Mouse (Mus musculus) liver, embryonic 11.5 days (tissue): ENCODE results near the gene Ldlrad2. TPM values are rescaled to one million over a fixed set of nuclear protein-coding genes. Genes with fewer than 3 reads are reported as not detected.
A peak's percentile ranks its signal among the peaks of the same experiment; 100 is the strongest.
"Not testable (repeated sequence)": the region's sequence is repeated elsewhere in the genome, so short reads cannot be mapped to it uniquely, and the experiment has no call there.

Experiments
- ATAC-seq: fragments of 200-750 bp; cut with Nextera tagmentation; replicated peaks from 2 replicates; pipeline ENCODE4 v1.8.0; 2017; ENCODE audit warnings: moderate number of reproducible peaks, mild to moderate bottlenecking, moderate TSS enrichment, moderate library complexity; ENCODE audit not compliant: low FRiP score
- DNase-seq: peaks from one replicate; pipeline ENCODE4 v3.0.0-alpha.2; 2017; ENCODE audit warnings: low spot score
- H3K27ac ChIP-seq: fragments of 300-500 bp; sonication (generic); 2 replicates; pipeline ENCODE4 v1.5.1; 2014; ENCODE audit warnings: mild to moderate bottlenecking, low read depth, low read length, control low read depth
- H3K27me3 ChIP-seq: fragments of 300-500 bp; sonication (generic); replicated peaks from 2 replicates; pipeline ENCODE4 v1.6.1; 2014; ENCODE audit warnings: low read length, mixed read lengths; ENCODE audit not compliant: control insufficient read depth, insufficient read depth
- H3K36me3 ChIP-seq: fragments of 300-500 bp; sonication (generic); 2 replicates; pipeline ENCODE4 v1.6.1; 2014; ENCODE audit warnings: mild to moderate bottlenecking, low read length, moderate library complexity, mixed read lengths; ENCODE audit not compliant: control insufficient read depth, insufficient read depth
- H3K4me1 ChIP-seq: fragments of 300-500 bp; sonication (generic); replicated peaks from 2 replicates; pipeline ENCODE4 v1.6.1; 2014; ENCODE audit warnings: low read length, mixed read lengths; ENCODE audit not compliant: control insufficient read depth, insufficient read depth
- H3K4me2 ChIP-seq: fragments of 300-500 bp; sonication (generic); 2 replicates; pipeline ENCODE4 v1.6.1; 2014; ENCODE audit warnings: mild to moderate bottlenecking, control low read depth, moderate library complexity
- H3K4me3 ChIP-seq: fragments of 300-500 bp; sonication (generic); 2 replicates; pipeline ENCODE4 v1.5.1; 2014; ENCODE audit warnings: low read depth, low read length, control low read depth
- H3K9ac ChIP-seq: fragments of 300-500 bp; sonication (generic); 2 replicates; pipeline ENCODE4 v1.6.1; 2014; ENCODE audit warnings: low read depth, low read length, control low read depth
- H3K9me3 ChIP-seq: fragments of 300-500 bp; sonication (generic); 2 replicates; pipeline ENCODE4 v1.6.1; 2016; ENCODE audit warnings: low read length, inconsistent platforms, mixed read lengths; ENCODE audit not compliant: control insufficient read depth
- WGBS: fragments of 180-500 bp; shearing (Covaris S2); extraction: QIAGEN DNeasy Blood & Tissue Kit; methylation state at CpG from one replicate; pipeline ENCODE4 v1.1.7; 2014; 5-methylcytosine and 5-hydroxymethylcytosine counted together
- polyA plus RNA-seq: library from polyadenylated mRNA; unstranded; fragments of >200 nt; fragmentation: Nextera tagmentation; extraction: Ambion mirVana; gene quantifications from 2 replicates; pipeline ENCODE4 v1.2.1, GENCODE M21; 2014

The Ldlrad2 gene
- polyA plus RNA-seq, 1 experiment from 2014 or later: not detected

DNA sequence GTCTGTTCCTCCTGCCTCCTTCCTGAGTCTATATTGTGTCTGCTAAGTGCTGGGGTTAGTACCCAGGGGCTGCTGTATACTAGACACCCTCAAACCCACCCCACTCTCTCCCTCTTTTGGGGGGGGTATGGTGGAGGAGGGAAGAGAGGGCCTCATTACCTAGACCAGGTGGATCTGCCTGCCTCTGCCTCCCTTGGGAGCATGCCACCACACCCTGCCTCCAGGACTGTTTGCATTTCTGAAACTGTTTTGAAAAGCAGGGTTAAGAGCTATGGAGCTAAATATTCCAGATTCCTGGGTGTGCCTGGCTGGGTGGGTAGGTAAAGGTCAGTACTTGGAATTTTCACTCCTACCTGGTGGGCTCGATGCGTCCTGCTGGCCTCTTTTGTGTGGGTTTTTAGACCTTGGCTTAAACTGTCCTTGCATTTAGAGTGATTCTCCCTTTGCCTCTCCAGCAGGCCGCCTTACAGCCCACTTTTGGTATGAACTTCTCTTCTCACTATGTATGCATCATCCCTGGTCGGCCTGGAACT, 22.8 kb upstream of the Ldlrad2 start:
- DNase-seq (no peak), ATAC-seq (no peak)
- no peaks in the 10 kb centered on the region for H3K9me3 ChIP-seq
- no peak overlapping the region for H3K27ac ChIP-seq
- H3K27me3 ChIP-seq: no peaks in the 10 kb centered on the region
- H3K9ac ChIP-seq: no peak overlapping the region
- no peak overlapping the region for H3K4me2 ChIP-seq
- 88% methylated on average over 4 of the region's 4 CpGs for WGBS
- no peaks in the 10 kb centered on the region; the same call in 1 of the 2 replicates for H3K36me3 ChIP-seq
- H3K4me1 ChIP-seq: peaks cover 55% of the 10 kb centered on the region
- H3K4me3 ChIP-seq: no peak overlapping the region

DNA sequence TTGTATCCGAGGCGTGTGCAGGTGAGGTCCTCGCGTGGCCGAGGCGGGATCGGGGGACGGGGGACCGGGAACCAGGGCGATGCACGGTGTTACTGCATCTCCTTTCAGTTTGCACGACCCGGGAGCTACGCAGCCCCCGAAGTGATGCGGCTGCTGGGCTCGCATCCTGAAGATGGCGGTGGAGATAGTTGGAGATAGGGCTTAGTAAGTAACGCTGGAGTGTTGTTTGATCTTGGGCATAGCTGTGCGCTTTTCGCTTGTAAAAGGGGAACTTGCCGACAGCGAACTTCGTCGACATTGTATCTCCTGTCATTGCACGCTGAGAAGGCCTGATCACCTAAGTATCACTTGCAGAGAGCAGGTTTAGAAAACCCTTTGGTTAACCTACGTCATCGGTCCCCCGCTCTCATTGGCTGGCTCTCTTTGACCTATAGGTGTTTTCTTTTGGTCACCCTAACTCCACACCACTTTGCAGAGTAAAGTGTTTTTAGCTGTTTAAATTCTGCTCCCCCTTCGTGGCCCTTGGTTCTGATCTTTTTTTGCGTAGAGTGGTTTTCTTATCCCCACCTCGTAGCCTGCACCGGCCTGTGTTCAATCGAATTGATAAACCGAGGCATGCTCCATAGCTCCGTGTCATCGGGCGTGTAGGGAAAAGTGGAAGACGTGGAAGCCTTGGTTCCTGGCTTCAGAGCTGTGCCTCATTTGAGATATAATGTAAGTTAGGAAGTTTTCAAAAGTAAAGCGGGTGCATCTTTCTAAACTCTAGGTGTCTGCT, 20.3 kb upstream of the Ldlrad2 start:
- Histone ChIP-seq H3K27me3 (no peaks in the 10 kb centered on the region), H3K27ac (peak overlapping the region; percentile 99), H3K36me3 (no peaks in the 10 kb centered on the region; the same call in 1 of the 2 replicates), H3K4me1 (peaks cover 43% of the 10 kb centered on the region), H3K9me3 (no peaks in the 10 kb centered on the region), H3K4me3 (peak overlapping the region; percentile 79), H3K4me2 (peak overlapping the region; percentile 88), H3K9ac (peak overlapping the region; percentile 88)
- no peak for DNase-seq
- WGBS: 3% methylated on average over 40 of the region's 40 CpGs
- ATAC-seq: peak; percentile 49; the same call in 1 of the 2 replicates

- under 1% methylated on average over 88 of the region's 92 CpGs for WGBS
- ATAC-seq (peak; percentile 90), DNase-seq (peak; percentile 94)
- peak within 1 kb of the TSS; percentile 79 for H3K4me3 ChIP-seq
- H3K36me3 ChIP-seq: no peaks in the 10 kb centered on the region; the same call in 1 of the 2 replicates
- H3K27me3 ChIP-seq: no peaks in the 10 kb centered on the region
- H3K27ac ChIP-seq: peak within 1 kb of the TSS; percentile 99
- no peaks in the 10 kb centered on the region for H3K9me3 ChIP-seq
- peaks cover 36% of the 10 kb centered on the region for H3K4me1 ChIP-seq
- H3K9ac ChIP-seq: peak within 1 kb of the TSS; percentile 88
- peak within 1 kb of the TSS; percentile 88 for H3K4me2 ChIP-seq
Observed at GRCm38 (mm10) chr4:137593601-137594495, 19.5 kb upstream of the Ldlrad2 start, which contains the start of gene Usp48. Gene Usp48, plus strand, starts transcription at chr4:137593755.

DNA sequence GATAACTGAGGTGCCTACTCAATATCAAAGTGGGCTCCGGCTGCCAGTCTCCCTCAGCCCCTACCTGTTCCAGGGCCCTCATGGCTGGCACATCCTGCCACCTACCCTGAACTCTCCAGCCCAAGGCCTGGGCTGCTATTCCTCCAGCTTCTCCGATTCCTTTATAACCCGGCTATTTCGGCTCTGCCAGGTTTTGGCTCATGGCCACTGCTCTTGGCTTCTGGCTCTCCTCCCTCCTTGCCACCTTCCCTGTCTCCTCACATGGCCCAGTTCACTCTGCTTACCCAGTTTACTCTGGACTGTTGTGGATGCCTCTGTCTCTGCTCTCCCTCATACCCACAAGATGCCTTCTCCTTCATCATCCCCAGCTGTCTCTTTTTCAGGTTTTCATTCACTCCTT, 16.6 kb upstream of the Ldlrad2 start:
- WGBS: 92% methylated on average over 4 of the region's 4 CpGs
- Histone ChIP-seq H3K4me1 (peaks cover 11% of the 10 kb centered on the region), H3K27me3 (no peaks in the 10 kb centered on the region), H3K36me3 (no peaks in the 10 kb centered on the region), H3K4me2 (no peak overlapping the region), H3K27ac (no peak overlapping the region), H3K4me3 (no peak overlapping the region), H3K9ac (no peak overlapping the region), H3K9me3 (no peaks in the 10 kb centered on the region)
- ATAC-seq (no peak), DNase-seq (no peak)

- Histone ChIP-seq H3K27me3 (no peaks in the 10 kb centered on the region), H3K27ac (no peak overlapping the region), H3K36me3 (no peaks in the 10 kb centered on the region), H3K9me3 (no peaks in the 10 kb centered on the region), H3K4me2 (no peak overlapping the region), H3K9ac (no peak overlapping the region), H3K4me1 (no peaks in the 10 kb centered on the region), H3K4me3 (no peak overlapping the region)
- 87% methylated on average over 3 of the region's 3 CpGs for WGBS
- ATAC-seq (no peak), DNase-seq (no peak)
Observed at GRCm38 (mm10) chr4:137589586-137589985, 15.2 kb upstream of the Ldlrad2 start.

DNA sequence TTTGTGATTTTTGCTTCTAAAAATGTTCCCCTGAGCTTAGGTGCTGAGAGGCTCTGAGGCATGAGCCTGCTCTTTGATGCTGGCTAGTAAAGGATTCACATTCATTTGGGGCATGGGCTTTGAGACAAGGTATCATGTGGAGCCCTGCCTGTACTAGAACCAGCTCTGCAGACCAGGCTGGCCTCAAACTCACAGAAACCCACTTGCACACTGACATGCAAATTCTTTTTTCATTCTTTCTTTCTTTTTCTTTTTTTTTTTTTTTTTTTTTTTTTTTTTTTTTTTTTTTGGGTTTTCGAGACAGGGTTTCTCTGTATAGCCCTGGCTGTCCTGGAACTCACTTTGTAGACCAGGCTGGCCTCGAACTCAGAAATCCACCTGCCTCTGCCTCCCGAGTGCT, 14.7 kb upstream of the Ldlrad2 start:
- WGBS: 79% methylated on average over 2 of the region's 3 CpGs
- not testable (repeated sequence) for H3K4me1 ChIP-seq, DNase-seq, H3K27ac ChIP-seq, H3K9me3 ChIP-seq, H3K4me3 ChIP-seq, H3K27me3 ChIP-seq, H3K36me3 ChIP-seq, ATAC-seq, H3K4me2 ChIP-seq, H3K9ac ChIP-seq

DNA sequence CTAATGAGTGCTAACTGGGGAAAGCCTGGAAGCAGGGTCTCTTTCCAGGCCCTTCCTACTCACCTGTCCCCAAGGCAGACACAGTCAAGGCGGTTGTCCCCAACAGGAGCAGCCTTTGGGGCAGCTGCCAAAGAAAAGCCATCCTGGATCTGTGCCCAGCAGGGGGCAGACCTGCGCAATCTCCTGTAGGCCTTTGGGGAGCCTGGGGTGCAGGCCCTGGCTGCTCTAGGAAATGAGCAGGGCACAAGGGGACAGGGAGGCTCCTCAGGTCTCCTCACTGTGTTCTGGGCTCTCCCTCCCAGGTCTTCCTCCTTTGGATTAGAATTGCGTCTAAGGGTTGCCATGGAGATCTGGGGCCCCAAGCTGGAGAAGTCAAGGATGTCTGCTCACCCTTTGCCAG, 7.4 kb upstream of the Ldlrad2 start:
- no peak for ATAC-seq
- no peak overlapping the region for H3K4me3 ChIP-seq
- WGBS: 50% methylated on average over 3 of the region's 3 CpGs

DNA sequence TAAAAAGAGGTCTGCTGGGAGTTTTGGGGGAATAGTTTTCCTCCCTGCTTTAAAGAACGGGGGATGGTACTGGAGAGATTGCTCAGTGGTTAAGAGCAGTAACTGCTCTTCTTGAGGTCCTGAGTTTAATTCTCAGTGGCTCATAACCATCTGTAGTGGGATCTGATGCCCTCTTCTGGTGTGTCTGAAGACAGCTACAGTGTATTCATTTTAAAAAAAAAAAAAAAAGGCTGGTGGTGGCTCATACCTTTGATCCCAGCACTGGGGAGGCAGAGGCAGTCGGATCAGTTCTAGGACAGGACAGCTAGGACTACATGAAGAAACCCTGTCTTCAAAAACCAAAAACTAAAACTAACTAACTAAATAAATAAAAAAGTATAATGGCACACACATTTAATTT, 5.9 kb upstream of the Ldlrad2 start:
- Histone ChIP-seq H3K4me2 (no peak overlapping the region), H3K27ac (no peak overlapping the region), H3K4me1 (no peaks in the 10 kb centered on the region; the same call in 1 of the 2 replicates), H3K9me3 (no peaks in the 10 kb centered on the region), H3K27me3 (peaks cover 16% of the 10 kb centered on the region), H3K9ac (no peak overlapping the region), H3K4me3 (no peak overlapping the region), H3K36me3 (no peaks in the 10 kb centered on the region)
- ATAC-seq (no peak), DNase-seq (no peak)
- 80% methylated on average over 2 of the region's 2 CpGs for WGBS

More for the DNA sequence above, 7.4 kb upstream of the Ldlrad2 start:
- Histone ChIP-seq H3K9ac (no peak overlapping the region), H3K4me2 (no peak overlapping the region), H3K27me3 (peaks cover 16% of the 10 kb centered on the region), H3K4me1 (no peaks in the 10 kb centered on the region; the same call in 1 of the 2 replicates), H3K9me3 (no peaks in the 10 kb centered on the region), H3K27ac (no peak overlapping the region), H3K36me3 (no peaks in the 10 kb centered on the region)
- no peak for DNase-seq
